Mouse (Mus musculus) midbrain, embryonic 15.5 days (tissue): ENCODE measurements around the gene Zswim7. TPM values are rescaled to one million over a fixed set of nuclear protein-coding genes. Genes with fewer than 3 reads are reported as not detected.

Experiments used
- ATAC-seq: fragments of 200-750 bp; cut with Nextera tagmentation; replicated peaks from 2 replicates; pipeline ENCODE4 v1.8.0; 2017; ENCODE audit warnings: moderate TSS enrichment
- H3K27ac ChIP-seq: fragments of 300-500 bp; sonication (generic); 2 replicates; pipeline ENCODE4 v1.5.1; 2015; ENCODE audit warnings: mild to moderate bottlenecking, inconsistent platforms
- H3K27me3 ChIP-seq: fragments of 300-500 bp; sonication (generic); replicated peaks from 2 replicates; pipeline ENCODE4 v1.6.1; 2015; ENCODE audit warnings: inconsistent platforms
- H3K36me3 ChIP-seq: fragments of 300-500 bp; sonication (generic); replicated peaks from 2 replicates; pipeline ENCODE4 v1.6.1; 2015; ENCODE audit warnings: inconsistent platforms
- H3K4me1 ChIP-seq: fragments of 300-500 bp; sonication (generic); 2 replicates; pipeline ENCODE4 v1.6.1; 2015; ENCODE audit warnings: inconsistent platforms
- H3K4me2 ChIP-seq: fragments of 300-500 bp; sonication (generic); 2 replicates; pipeline ENCODE4 v1.6.1; 2015; ENCODE audit warnings: inconsistent platforms, mild to moderate bottlenecking, moderate library complexity
- H3K4me3 ChIP-seq: fragments of 300-500 bp; sonication (generic); 2 replicates; pipeline ENCODE4 v1.5.1; 2015; ENCODE audit warnings: mild to moderate bottlenecking, inconsistent platforms
- H3K9ac ChIP-seq: fragments of 300-500 bp; sonication (generic); 2 replicates; pipeline ENCODE4 v1.6.1; 2015; ENCODE audit warnings: mild to moderate bottlenecking, inconsistent platforms
- H3K9me3 ChIP-seq: fragments of 300-500 bp; sonication (generic); 2 replicates; pipeline ENCODE4 v1.6.1; 2016; ENCODE audit warnings: inconsistent platforms
- WGBS: fragments of 180-500 bp; shearing (Covaris S2); methylation state at CpG from one replicate; pipeline ENCODE4 v1.1.7; 2015; ENCODE audit warnings: mixed read lengths; 5-methylcytosine and 5-hydroxymethylcytosine counted together
- polyA plus RNA-seq: library from polyadenylated mRNA; unstranded; fragments of >200 nt; fragmentation: Nextera tagmentation; extraction: Ambion mirVana; gene quantifications from 2 replicates; pipeline ENCODE4 v1.2.1, GENCODE M21; 2015

The Zswim7 gene
- polyA plus RNA-seq, 1 experiment from 2014 or later: 11.7 TPM

- WGBS: 2% methylated on average over 35 of the region's 35 CpGs
Measured at GRCm38 (mm10) chr11:62249266-62250037, 31.7 kb downstream of the Zswim7 start.

GRCm38 (mm10) chr11:62248401-62249244 is 32.6 kb downstream of the Zswim7 start, which contains the start of gene Adora2b:
Gene Adora2b (plus strand): TSS chr11:62248984.
- under 1% methylated on average over 69 of the region's 69 CpGs for WGBS
- peak within 1 kb of the TSS; percentile 53 for H3K9ac ChIP-seq
- H3K4me1 ChIP-seq: peaks cover 13% of the 10 kb centered on the region
- H3K4me3 ChIP-seq: peak within 1 kb of the TSS; percentile 86
- peak within 1 kb of the TSS; percentile 99 for H3K4me2 ChIP-seq
- H3K36me3 ChIP-seq: no peaks in the 10 kb centered on the region
- H3K9me3 ChIP-seq: no peaks in the 10 kb centered on the region
- no peak within 1 kb of the TSS for H3K27ac ChIP-seq
- H3K27me3 ChIP-seq: peaks cover 30% of the 10 kb centered on the region
- peak; percentile 94 for ATAC-seq

More at GRCm38 (mm10) chr11:62249266-62250037, 31.7 kb downstream of the Zswim7 start:
- Histone ChIP-seq H3K4me1 (peaks cover 13% of the 10 kb centered on the region), H3K27ac (no peak overlapping the region), H3K36me3 (no peaks in the 10 kb centered on the region), H3K9me3 (no peaks in the 10 kb centered on the region), H3K9ac (peak overlapping the region; percentile 53), H3K4me3 (peak overlapping the region; percentile 86), H3K27me3 (peaks cover 30% of the 10 kb centered on the region), H3K4me2 (peak overlapping the region; percentile 99)
- ATAC-seq: peak; percentile 53; the same call in 1 of the 2 replicates

- Histone ChIP-seq H3K36me3 (no peaks in the 10 kb centered on the region), H3K4me1 (peaks cover 13% of the 10 kb centered on the region), H3K9ac (peak overlapping the region; percentile 53), H3K27ac (no peak overlapping the region), H3K9me3 (no peaks in the 10 kb centered on the region), H3K4me3 (peak overlapping the region; percentile 86), H3K27me3 (peaks cover 30% of the 10 kb centered on the region), H3K4me2 (peak overlapping the region; percentile 99)
- 39% methylated on average over 18 of the region's 18 CpGs for WGBS
- ATAC-seq: no peak
Measured at GRCm38 (mm10) chr11:62247759-62248400, 33.3 kb downstream of the Zswim7 start.

- Histone ChIP-seq H3K27ac (no peak overlapping the region), H3K4me2 (no peak overlapping the region), H3K9ac (no peak overlapping the region), H3K36me3 (no peaks in the 10 kb centered on the region), H3K9me3 (no peaks in the 10 kb centered on the region), H3K4me1 (peaks cover 9% of the 10 kb centered on the region), H3K4me3 (no peak overlapping the region), H3K27me3 (peaks cover 11% of the 10 kb centered on the region)
- ATAC-seq: no peak
- 92% methylated on average over 4 of the region's 4 CpGs for WGBS
Measured at GRCm38 (mm10) chr11:62244471-62244870, 36.7 kb downstream of the Zswim7 start.

- peaks cover 5% of the 10 kb centered on the region; the same call in 1 of the 2 replicates for H3K27me3 ChIP-seq
- H3K9me3 ChIP-seq: no peaks in the 10 kb centered on the region
- H3K27ac ChIP-seq: no peak overlapping the region
- H3K4me3 ChIP-seq: no peak overlapping the region
- no peak overlapping the region for H3K9ac ChIP-seq
- ATAC-seq: no peak
- 91% methylated on average over 8 of the region's 8 CpGs for WGBS
- H3K4me1 ChIP-seq: peaks cover 5% of the 10 kb centered on the region; the same call in 1 of the 2 replicates
- H3K36me3 ChIP-seq: no peaks in the 10 kb centered on the region
- H3K4me2 ChIP-seq: no peak overlapping the region
Measured at GRCm38 (mm10) chr11:62243871-62244270, 37.3 kb downstream of the Zswim7 start.

- no peak overlapping the region for H3K4me2 ChIP-seq
- no peaks in the 10 kb centered on the region for H3K36me3 ChIP-seq
- no peaks in the 10 kb centered on the region for H3K27me3 ChIP-seq
- no peak overlapping the region for H3K9ac ChIP-seq
- no peak overlapping the region for H3K27ac ChIP-seq
- no peaks in the 10 kb centered on the region for H3K4me1 ChIP-seq
- no peak for ATAC-seq
- WGBS: 80% methylated on average over 12 of the region's 12 CpGs
- H3K9me3 ChIP-seq: no peaks in the 10 kb centered on the region
- H3K4me3 ChIP-seq: no peak overlapping the region
Measured at GRCm38 (mm10) chr11:62240631-62241261, 40.4 kb downstream of the Zswim7 start.

GRCm38 (mm10) chr11:62224797-62225196 is 56.4 kb downstream of the Zswim7 start:
- H3K27ac ChIP-seq: no peak overlapping the region
- no peaks in the 10 kb centered on the region for H3K36me3 ChIP-seq
- H3K4me1 ChIP-seq: no peaks in the 10 kb centered on the region
- H3K9me3 ChIP-seq: no peaks in the 10 kb centered on the region
- ATAC-seq: no peak
- no peak overlapping the region for H3K9ac ChIP-seq
- H3K4me3 ChIP-seq: no peak overlapping the region
- H3K27me3 ChIP-seq: no peaks in the 10 kb centered on the region
- WGBS: 73% methylated on average over 4 of the region's 4 CpGs
- H3K4me2 ChIP-seq: no peak overlapping the region

- H3K4me1 ChIP-seq: no peaks in the 10 kb centered on the region
- H3K4me3 ChIP-seq: no peak overlapping the region
- no peaks in the 10 kb centered on the region for H3K9me3 ChIP-seq
- no peak overlapping the region for H3K9ac ChIP-seq
- H3K27me3 ChIP-seq: no peaks in the 10 kb centered on the region
- ATAC-seq: no peak
- WGBS: 98% methylated on average over 7 of the region's 7 CpGs
- no peak overlapping the region for H3K4me2 ChIP-seq
- H3K36me3 ChIP-seq: no peaks in the 10 kb centered on the region
- H3K27ac ChIP-seq: no peak overlapping the region
Measured at GRCm38 (mm10) chr11:62223962-62224361, 57.2 kb downstream of the Zswim7 start.

GRCm38 (mm10) chr11:62223416-62223815 is 57.8 kb downstream of the Zswim7 start:
- H3K27ac ChIP-seq: no peak overlapping the region
- no peak for ATAC-seq
- no peak overlapping the region for H3K4me2 ChIP-seq
- H3K9me3 ChIP-seq: no peaks in the 10 kb centered on the region
- H3K9ac ChIP-seq: no peak overlapping the region
- no peaks in the 10 kb centered on the region for H3K36me3 ChIP-seq
- 88% methylated on average over 5 of the region's 5 CpGs for WGBS
- no peaks in the 10 kb centered on the region for H3K4me1 ChIP-seq
- H3K27me3 ChIP-seq: no peaks in the 10 kb centered on the region
- no peak overlapping the region for H3K4me3 ChIP-seq

GRCm38 (mm10) chr11:62220756-62221510 is 60.2 kb downstream of the Zswim7 start:
- no peaks in the 10 kb centered on the region for H3K27me3 ChIP-seq
- WGBS: 80% methylated on average over 7 of the region's 7 CpGs
- H3K36me3 ChIP-seq: no peaks in the 10 kb centered on the region
- H3K9me3 ChIP-seq: no peaks in the 10 kb centered on the region
- no peak overlapping the region for H3K27ac ChIP-seq
- no peak for ATAC-seq
- H3K4me1 ChIP-seq: no peaks in the 10 kb centered on the region
- H3K9ac ChIP-seq: no peak overlapping the region
- H3K4me3 ChIP-seq: no peak overlapping the region
- H3K4me2 ChIP-seq: no peak overlapping the region

GRCm38 (mm10) chr11:62217751-62218150 is 63.4 kb downstream of the Zswim7 start:
- Histone ChIP-seq H3K9ac (no peak overlapping the region), H3K4me1 (no peaks in the 10 kb centered on the region), H3K4me3 (no peak overlapping the region), H3K4me2 (no peak overlapping the region), H3K36me3 (no peaks in the 10 kb centered on the region), H3K27me3 (no peaks in the 10 kb centered on the region), H3K27ac (no peak overlapping the region), H3K9me3 (no peaks in the 10 kb centered on the region)
- WGBS: 78% methylated on average over 6 of the region's 6 CpGs
- no peak for ATAC-seq
